Mouse (Mus musculus) thymus, postnatal 4 days (tissue): Measurements from ENCODE around the gene Pdpr.
"Not testable (repeated sequence)": the region's sequence is repeated elsewhere in the genome, so short reads cannot be mapped to it uniquely, and the experiment has no call there.

ENCODE experiments used
- DNase-seq: peaks from one replicate; pipeline ENCODE4 v3.0.0; 2021

Pdpr gene

DNA sequence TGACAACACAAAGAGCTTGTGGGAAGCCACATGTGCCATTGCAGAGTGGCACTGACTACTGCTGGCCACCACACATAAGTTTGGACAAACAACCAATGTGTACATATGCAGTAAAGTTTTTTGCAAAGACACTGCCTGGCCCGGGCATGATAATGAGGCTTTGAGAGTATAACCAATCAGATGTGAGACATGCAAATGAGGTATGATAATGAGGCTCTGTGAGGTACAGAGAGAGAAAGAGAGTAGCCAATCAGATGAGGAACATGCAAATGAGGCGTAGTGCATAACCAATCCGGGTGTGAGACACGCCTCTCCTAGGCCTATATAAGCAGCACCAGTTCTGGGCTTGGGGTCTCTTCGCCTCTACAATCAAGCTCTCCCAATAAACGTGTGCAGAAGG, 2.1 kb upstream of the Pdpr start, which contains the start of gene Clec18a:
Gene Clec18a, minus strand, starts transcription at position 101 of the 400 bp plus-strand sequence.
- DNase-seq: not testable (repeated sequence)

DNA sequence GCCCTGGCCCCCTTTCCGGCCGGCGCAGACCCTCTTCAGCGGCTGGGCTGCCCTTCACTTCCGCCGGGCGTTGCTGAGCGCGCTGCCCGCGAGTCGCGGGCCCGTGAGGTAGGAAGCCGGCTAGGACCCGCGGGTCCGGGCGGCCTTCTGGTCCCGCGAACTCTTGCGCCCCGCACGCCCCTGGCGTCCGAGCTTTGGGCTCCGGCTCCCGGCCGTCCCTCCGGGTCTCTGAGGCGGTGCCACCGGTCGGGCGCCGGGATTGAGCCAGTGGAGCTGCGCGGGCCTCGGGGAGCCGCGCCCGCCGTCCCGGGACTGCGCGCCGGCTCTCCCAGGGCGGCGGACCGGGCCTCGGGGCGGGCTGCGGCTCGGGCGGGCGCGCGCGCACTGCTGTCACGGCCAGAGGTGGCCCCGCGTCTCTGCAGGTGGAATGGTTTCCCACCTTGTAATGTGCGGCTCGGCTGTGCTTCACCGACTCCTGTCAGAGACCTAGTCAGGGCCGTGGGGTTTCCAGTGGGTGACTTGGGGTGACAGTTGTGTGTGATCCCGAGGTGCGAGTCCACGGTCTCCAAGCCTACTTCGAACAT, 381 bp downstream of the Pdpr start:
- peak; percentile 55 for DNase-seq

DNA sequence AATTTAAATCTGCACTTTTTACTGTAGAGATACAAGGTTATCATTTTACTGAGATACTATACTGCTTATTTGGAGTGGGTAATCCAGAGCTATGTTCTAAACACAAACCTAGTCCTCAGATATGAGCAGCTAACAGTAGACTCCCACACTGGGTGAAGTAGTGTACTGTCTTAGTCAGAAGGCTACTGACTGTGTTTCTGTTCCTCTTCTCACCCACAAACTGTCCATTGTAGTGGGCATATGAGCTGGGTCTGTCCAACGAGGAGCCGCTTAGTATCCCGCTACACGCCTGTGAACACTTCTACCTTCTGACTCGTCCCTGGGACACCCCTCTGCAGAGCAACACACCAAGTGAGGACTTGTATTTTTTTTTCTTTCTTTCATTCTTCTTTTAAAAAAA, 20.5 kb downstream of the Pdpr start:
- DNase-seq: no peak

DNA sequence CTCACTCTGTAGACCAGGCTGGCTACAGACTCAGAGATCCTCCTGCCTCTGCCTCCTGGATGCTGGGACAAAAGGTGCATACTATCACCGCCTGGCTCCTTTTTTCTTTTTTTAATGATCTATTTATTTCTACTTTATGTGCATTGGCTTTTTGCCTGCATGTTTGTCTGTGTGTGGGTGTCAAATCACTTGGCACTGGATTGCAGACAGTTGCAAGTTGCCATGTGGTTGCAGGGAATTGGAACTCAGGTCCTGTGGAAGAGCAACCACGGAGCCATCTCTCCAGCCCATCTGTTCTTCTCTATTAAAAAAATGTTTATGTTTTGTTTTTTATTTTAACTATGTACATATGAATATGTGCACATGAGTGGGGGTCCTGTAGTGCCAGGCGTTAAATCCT, 25.1 kb downstream of the Pdpr start:
- DNase-seq: no peak

DNA sequence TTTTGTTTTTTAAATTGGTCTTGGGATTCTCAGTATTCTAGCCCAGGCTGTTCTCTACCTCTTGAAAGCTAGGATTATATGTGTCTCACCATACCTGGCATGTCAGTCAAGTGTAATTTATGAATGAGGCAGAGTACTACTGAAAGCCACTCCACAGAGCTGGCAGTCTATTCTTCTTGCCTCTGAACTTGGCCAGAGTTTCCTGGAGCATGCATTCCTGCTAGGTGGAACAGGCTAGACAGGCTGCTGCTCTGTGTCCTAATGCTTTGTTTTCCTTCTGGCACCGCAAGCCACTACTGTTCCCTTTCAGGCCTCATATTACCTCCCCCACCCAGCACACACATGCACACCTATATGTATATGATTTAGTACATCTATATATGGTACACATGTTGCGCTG, 36.3 kb downstream of the Pdpr start:
- no peak for DNase-seq

DNA sequence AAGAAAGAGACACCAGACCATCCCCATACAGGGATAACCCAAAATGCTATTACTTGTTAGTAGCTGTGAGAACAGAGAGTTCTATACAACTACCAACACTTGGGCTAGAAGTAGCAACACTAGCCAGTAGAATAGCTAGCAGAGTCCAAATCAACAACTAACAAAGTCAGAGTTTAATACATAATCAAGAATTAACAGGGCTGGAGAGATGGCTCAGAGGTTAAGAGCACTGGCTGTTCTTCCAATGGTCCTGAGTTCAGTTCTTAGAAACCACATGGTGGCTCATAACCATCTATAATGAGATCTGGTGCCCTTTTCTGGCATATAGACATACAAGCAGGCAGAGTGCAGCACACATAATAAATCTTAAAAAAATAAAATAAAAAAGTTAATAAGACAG, 48.1 kb downstream of the Pdpr start:
- DNase-seq: no peak

DNA sequence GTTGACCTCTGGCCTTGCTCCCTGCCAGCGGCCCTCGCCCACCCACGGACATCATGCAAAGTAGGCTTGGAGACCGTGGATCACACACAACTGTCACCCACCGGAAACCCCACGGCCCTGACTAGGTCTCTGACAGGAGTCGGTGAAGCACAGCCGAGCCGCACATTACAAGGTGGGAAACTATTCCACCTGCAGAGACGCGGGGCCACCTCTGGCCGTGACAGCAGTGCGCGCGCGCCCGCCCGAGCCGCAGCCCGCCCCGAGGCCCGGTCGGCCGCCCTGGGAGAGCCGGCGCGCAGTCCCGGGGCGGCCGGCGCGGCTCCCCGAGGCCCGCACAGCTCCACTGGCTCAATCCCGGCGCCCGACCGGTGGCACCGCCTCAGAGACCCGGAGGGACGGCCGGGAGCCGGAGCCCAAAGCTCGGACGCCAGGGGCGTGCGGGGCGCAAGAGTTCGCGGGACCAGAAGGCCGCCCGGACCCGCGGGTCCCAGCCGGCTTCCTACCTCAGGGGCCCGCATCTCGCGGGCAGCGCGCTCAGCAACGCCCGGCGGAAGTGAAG, 50.5 kb downstream of the Pdpr start:
- DNase-seq: peak; percentile 52

DNA sequence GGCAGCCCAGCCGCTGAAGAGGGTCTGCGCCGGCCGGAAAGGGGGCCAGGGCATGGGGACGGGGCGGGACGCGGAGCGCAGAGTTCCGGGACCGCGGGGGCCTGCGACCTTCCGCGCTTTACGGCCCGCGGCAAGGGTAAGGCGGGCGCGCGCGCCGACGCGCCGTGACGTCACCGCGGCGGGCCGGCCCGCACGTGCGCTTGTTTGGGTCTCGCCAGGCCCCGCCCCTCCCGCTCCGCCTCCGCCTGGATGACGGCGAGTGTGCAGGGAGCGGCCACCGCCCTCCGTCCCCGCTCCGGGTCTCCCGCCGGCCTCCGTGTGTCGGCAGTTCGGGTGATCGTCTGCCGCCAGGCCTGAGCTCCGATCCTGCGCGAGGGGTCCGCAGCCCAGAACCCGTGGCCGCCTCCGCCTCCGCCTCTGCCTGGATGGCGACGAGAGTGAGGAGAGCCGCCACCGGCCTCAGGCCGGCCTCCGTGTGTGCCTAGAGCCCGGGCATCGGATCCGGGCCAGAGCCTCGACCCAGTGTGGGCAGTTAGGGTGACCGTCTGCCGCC, 51.1 kb downstream of the Pdpr start:
- DNase-seq: peak; percentile 96

DNA sequence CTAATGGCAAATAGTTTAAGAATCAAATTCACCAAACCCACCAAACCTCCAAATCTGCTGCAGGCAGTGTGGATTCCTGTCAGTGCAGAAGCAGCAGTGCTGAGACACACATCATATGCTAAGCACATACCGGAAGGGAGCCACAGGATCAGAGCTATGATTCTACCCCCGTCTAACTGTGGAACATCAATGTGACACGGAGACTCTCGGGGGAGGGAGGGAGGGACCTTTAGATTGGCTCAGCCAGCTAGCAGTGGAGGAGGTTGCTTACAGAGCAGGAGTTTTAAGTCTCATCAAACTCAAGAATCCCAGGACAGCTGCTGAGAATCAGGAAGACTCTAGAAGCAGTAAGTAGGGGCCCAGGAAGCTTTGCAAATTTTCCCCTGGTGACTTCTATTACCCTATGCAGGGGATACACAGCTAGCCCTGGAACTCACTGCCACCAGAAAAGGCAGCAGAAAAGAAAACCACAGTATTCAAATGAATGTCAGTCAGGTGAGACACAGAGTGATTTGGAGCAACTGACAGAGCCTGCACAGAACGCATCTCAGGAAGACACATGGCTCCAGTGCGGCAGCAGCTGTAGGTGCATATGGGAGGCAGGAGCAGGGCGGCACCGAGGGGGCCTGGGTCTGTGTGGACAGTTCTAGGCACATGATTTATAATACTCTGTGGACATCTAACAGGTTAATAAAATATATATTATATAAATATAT, 61.4 kb downstream of the Pdpr start:
- no peak for DNase-seq

DNA sequence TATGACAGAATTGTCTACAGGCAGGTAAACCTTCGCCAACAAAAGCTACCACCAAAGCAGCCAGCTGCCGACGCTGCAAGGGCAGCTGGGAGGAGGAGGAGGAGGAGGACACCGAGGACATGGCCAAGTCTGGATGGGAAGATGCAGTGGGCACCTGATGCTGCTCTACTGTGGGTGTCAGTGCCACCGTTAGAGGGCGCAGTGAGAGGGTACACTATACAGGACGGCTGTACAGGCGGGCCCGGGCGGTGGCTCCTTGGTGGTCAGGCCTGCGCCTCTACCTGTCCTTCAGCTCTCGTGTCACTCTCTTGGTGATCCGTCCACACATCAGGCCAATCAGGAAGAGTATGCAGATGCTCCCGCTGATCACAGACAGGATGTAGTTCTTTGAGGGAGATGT, 63.2 kb downstream of the Pdpr start:
- peak; percentile 74 for DNase-seq

DNA sequence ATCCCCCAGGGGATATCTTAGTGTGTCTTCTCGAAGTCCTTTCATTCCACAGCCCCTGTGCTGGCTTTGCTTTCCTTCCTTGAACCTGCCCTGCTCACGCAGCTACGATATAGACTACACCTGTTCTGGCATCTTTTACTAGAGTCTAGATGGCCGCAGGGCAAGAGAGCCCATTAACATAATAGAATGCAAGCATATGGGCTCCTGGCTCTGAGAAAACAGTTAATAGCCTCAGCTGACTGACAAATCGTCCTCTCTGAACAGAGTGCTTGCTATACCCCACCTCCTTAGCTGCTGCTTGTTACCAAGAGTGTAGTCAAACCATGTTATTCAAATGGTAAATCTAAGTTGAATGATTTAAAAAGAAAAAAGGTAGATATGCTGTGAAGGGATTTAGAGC, 77.2 kb downstream of the Pdpr start:
- no peak for DNase-seq

DNA sequence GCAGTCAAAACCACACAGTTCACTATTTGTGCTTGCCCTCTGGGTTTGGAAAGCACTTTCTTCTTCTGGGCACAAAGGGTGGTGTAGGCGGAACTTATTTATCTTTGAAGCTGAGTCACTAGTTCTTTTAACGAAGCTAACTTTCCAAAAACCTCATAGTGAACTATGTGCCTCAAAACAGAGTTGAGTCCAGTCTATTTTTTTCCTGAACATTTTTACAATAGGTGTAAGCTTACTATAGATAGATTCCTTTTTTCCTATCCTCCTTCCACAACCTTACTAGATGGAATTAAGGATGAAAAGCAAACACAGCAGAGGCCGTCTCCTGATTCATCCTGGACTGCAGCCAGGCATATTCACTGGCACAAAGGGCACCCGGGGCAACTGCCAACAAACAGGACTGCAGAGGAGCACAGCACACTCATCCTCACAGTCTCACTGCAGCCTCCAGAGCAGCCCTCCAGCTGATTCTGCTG, 91.1 kb downstream of the Pdpr start:
- DNase-seq: no peak
